Mouse (Mus musculus) adipose tissue, adult 10 weeks (tissue): ENCODE measurements around the gene Zfp119a. TPM values are rescaled to one million over a fixed set of nuclear protein-coding genes. Genes with fewer than 3 reads are reported as not detected.

Experiments
- polyA plus RNA-seq: library from polyadenylated mRNA; stranded (reverse); fragments of 350-450 nt; fragmentation: Illumina TruSeq; extraction: RNeasy Lipid Tissue Mini Kit (QIAGEN cat#74804); gene quantifications from one replicate; pipeline ENCODE4 v1.2.3, GENCODE M21; 2014; ENCODE audit warnings: low read depth, low replicate concordance

Gene Zfp119a
- polyA plus RNA-seq, result 4.8 TPM

DNA sequence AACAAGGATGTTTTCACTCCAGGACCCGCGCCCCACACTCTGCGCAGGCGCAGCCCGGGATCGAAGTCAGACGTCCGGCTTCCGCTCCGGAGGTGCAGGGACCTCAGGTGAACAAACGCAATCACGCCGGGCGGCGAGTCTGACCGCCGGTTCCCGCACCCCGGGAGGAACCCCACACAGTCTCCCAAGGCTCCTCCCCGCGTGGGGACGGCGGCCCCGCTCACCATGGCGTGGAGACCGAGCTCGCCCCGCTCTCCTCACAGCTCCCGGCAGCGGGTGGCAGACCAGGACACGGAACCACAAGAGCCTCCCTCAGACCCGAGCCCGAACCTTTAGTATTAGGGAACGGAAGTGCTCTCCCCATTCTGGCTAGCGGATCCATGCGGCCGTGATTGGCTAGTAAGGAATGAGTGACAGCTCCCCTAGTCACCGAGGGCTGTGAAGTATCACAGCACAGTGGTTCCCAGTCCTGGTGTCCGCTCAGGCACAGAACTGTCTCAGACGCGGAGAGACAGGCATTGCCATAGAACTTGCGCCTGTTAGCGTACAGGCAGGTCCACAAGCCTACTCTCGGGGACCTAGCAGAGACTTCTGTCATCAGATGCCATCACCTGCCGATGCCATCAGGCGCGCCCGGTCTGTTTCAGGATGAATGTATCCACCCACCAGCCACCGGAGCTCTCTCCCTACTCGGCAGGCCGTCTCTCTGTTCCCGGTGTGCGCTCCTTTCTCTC, at the start of gene Zfp119a:
Gene Zfp119a (minus strand): TSS at position 295 of the 734 bp plus-strand sequence.

Other genes starting within 250 kb of the Zfp119a start
- gene Pot1b, start 166.3 kb downstream of the Zfp119a start, polyA plus RNA-seq, result 8.3 TPM
- gene Adgre4, start 128.9 kb downstream of the Zfp119a start, polyA plus RNA-seq, result 1.3 TPM
- gene Zfp959, start 13.2 kb upstream of the Zfp119a start, polyA plus RNA-seq, result 9.7 TPM
- 7.1 TPM for gene Zfp119b, start 70.6 kb upstream of the Zfp119a start, polyA plus RNA-seq
- gene Ebi3, start 73.7 kb upstream of the Zfp119a start, polyA plus RNA-seq, result 2.5 TPM
- 10.1 TPM for gene Yju2, start 80.2 kb upstream of the Zfp119a start, polyA plus RNA-seq
- 2.6 TPM for gene Shd, start 91.5 kb upstream of the Zfp119a start, polyA plus RNA-seq
- gene Fsd1, start 107.6 kb upstream of the Zfp119a start, polyA plus RNA-seq, result not detected
- 51.0 TPM for gene Stap2, start 126.7 kb upstream of the Zfp119a start, polyA plus RNA-seq
- 53.2 TPM for gene Mpnd, start 126.8 kb upstream of the Zfp119a start, polyA plus RNA-seq
- gene Sh3gl1, start 157.7 kb upstream of the Zfp119a start, polyA plus RNA-seq, result 43.8 TPM
- 4.7 TPM for gene Chaf1a, start 161.5 kb upstream of the Zfp119a start, polyA plus RNA-seq
- gene Ubxn6, start 196.1 kb upstream of the Zfp119a start, polyA plus RNA-seq, result 75.3 TPM
- 58.6 TPM for gene Hdgfl2, start 200.7 kb upstream of the Zfp119a start, polyA plus RNA-seq
- 510 TPM for gene Plin4, start 230.9 kb upstream of the Zfp119a start, polyA plus RNA-seq
- gene Plin5, start 238.7 kb upstream of the Zfp119a start, polyA plus RNA-seq, result 10.4 TPM
- gene Lrg1, start 243.1 kb upstream of the Zfp119a start, polyA plus RNA-seq, result 160 TPM